Mouse (Mus musculus): Measurements from ENCODE around the gene Ccr10.

DNA sequence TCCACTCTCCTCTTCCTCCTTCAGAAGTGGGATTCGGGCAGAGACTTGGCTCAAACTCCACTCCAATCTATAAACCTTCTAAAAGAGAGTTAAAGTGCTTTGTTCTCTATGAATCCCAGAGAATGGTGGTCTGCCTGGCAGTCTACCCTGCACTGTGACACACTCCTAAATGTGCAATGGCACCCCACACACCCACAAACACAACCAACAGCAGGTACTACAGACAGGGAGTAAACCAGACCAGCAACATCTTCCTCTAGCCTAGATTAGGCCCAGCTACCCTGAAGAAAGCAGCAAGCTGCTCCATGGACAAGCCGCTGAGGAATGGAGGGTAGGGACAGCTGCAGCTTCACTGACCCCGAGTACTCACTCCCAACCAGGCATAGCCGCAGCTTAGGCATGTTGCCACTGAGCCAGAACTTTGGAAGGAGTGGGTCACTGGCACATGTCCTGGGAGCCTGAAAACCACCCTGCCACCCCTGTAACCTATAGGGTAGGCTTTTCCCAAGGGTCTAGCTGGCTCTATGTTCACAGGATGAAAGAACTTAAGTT lies 16.8 kb upstream of the Ccr10 start:
- no peak for TF ChIP-seq CTCF (conservative IDR thresholded peaks at IDR 0.05; ENCODE audit: low read length)
- no peak for TF ChIP-seq NANOG (IDR thresholded peaks at IDR 0.05; ENCODE audit: borderline replicate concordance, low read length)

Data from E14TG2a.4 (cell line).